Mouse (Mus musculus): ENCODE data around the gene Dlx6. TPM values are rescaled to one million over a fixed set of nuclear protein-coding genes. Genes with fewer than 3 reads are reported as not detected.
A peak's percentile ranks its signal among the peaks of the same experiment; 100 is the strongest.

Gene Dlx6
- total RNA-seq (2021) = 10 to 100 TPM; 15.3 to 17.2 TPM

DNA sequence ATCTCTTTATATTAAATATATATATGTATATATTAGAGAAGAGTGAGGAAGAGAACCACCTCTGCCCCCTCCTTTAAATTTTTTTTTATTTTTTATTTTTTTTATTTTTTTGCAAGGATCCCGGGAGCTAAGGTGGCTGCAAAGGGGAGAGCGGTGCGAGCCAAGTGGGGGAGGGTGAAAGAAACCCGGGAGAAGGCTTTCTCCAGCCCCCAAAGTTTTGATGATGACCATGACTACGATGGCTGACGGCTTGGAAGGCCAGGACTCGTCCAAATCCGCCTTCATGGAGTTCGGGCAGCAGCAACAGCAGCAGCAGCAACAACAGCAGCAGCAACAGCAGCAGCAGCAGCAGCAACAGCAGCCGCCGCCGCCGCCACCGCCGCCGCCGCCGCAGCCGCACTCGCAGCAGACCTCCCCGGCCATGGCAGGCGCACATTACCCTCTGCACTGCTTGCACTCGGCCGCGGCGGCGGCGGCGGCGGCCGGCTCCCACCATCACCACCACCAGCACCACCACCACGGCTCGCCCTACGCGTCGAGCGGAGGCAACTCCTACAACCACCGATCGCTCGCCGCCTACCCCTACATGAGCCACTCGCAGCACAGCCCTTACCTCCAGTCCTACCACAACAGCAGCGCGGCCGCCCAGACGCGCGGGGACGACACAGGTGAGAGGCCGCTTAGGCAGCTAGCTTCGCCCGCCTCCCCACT is at the start of gene Dlx6:
Gene Dlx6, plus strand, starts transcription at position 175 of the 711 bp plus-strand sequence.
- intact Hi-C loops (cut with DNase I) = no loop called here
- no peak for DNase-seq

DNA sequence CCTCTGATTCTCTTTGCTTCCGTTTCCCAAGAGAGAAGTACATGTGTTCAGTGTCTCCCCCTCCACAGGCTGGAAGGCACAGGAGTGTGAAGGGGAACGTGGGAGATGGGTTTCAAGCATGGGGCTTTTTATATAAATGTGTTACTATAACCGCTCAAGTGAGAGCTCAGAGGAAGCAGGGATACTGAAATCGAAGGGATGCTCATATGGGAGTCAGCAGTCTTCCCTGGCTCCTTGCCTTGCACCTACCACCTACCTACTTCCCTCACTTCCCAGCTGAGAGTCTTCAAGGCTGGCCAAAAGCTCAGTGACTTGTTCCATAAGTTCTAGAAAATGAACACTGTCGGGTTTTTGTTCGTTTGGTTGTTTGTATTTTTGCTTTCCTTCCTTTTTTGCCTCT is 46.3 kb upstream of the Dlx6 start:
- no peak for DNase-seq
- intact Hi-C loops (cut with DNase I) = no loop called here

DNA sequence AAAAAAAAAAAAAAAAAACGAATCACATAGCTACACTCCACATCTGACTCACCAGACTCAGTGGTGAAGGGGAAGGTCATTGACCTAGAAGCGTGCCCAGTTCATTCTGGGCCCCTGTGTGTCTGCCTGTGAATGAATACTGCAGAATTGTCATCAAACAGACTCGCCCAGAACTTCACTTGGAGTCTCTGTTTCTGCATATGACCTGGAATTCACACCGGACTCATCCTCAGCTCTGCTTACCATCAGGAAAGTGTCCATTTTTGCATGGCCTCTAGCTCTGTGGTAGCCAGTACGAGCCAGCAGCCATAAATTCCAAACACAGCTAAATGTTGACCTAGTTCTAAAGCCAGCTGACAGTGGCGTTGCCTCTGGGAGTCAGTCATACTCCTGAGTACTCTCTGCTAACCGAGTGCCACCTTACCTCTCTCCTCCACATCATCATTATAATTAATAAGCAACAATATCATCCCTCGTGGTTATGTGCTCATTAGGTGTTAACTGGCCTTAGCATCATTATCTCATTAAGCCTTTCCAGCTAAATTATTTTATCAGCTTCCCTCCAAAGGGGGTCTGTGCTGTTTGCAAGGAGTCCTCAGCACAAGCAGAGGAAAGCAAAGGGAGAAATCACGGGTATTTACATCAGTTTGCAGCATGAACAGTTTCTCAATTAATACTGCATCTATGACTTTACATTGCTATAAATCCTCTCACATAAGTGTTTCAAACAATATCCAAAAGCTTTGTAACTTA is 44.9 kb upstream of the Dlx6 start:
- intact Hi-C loops (cut with DNase I) = no loop called here
- DNase-seq = no peak

DNA sequence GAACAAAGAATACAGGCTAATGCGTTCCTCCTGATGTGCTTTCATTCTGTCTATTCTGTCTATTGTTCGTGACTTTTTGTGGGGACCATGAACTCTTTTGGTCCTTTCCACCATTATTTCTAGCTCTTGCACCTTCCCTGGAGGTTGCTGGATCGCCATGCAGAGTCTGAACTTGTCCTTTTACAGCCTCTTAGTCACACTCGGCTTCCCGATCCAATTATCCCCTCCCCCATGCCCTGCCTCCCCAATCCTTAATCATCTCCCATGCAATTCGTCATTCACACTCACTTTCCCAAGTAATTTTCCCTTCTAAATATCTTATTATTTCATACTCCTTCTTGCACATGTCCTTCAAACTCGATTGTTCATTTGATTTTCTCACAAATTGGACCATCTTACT is 44.0 kb upstream of the Dlx6 start:
- no peak for DNase-seq
- intact Hi-C loops (cut with DNase I) = no loop called here

DNA sequence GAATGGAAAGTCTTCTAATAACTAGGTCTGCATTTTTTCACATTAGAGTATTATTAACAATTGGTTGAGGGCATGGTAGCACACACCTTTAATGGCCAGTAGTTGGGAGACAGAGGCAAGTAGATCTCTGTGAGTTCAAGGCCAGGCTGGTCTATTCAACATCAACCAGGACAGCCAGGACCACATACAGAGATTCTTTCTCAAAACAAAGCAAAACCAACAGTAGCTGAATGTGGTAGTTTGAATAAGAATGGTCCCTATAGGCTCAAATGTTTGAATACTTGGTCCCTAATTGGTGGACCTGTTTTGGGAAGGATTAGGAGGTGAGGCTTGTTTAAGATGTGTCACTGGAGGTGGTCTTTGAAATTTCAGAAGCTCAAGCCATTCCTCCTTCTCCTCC is 37.8 kb upstream of the Dlx6 start:
- intact Hi-C loops (cut with DNase I) = no loop called here
- no peak for DNase-seq

DNA sequence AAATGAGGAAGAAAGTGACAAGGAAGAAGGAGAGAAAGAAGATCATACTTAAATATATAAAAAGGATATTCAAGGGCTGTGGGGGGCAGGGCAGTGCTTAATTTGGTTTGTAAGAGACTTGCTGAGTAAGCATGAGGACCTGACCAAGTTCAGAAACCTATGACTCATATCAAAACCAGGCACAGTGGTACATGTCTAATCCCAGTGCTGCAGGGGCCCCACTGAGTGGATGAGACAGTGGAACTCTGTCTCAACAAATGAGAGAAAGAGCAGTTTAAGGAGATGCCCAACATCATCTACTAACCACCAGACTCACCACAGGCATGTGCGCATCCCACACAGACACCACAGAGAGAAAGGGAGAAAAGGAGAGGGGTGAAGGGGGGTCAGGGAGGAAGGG is 36.3 kb upstream of the Dlx6 start:
- intact Hi-C loops (cut with DNase I) = no loop called here

DNA sequence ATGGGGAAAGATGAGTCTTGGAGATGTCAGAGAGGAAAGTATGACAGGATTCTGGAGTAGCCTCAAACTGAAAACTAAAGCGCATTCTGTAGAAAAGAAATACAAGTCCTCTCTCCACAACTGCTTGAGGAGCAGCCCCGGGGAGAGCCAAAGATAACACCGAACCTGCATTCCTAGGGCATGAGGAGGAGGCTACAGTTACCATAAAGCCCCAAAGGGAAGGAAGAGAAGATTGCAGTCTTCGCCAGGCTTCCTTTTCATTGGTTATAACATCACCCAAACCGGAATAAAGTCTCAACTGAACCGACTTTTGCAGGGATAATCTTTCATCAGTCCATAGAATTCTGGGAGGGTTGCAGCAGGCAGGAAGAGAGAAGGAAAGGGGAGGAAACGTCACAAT is 32.7 kb upstream of the Dlx6 start:
- intact Hi-C loops (cut with DNase I) = no loop called here
- no peak for DNase-seq

More for the DNA sequence above, 36.3 kb upstream of the Dlx6 start:
- DNase-seq = no peak

DNA sequence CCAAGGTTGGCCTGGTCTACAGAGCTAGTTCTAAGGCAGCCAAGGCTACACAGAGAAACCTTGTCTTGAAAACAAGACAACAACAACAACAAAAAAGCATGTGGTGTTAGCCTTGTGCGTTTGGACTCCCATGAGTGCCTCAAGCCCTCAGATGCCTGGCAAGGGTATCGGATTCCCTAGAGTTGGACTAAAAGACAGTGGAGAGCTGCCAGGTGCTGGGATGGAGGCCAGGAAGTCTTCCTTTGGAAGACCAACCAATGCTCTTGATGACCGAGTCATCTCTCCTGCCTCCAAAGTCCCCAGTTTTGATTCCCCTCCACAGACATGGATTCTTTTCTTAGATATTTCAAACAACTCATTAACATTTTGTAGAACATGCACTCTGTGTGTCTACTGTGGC is 29.8 kb upstream of the Dlx6 start:
- intact Hi-C loops (cut with DNase I) = no loop called here
- peak; percentile 17 for DNase-seq

DNA sequence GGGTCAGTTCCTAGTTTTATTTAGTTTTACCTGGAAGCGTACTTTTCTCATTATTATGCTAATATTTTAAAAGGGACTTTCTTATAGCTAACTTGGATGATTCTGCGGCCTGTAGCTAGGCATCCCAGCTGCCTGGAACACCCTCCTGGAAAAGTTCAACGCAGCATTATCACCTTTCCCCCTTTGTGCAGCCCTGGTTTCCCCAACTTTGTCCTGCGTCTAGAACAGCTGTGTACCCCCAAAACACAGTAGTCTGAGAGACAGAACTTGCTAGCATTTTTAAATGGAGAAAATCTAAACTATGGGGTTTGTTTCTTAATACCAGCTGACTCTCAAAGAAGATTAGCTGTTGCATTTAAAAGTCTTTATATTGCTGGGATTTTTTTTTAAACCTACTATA is 14.6 kb upstream of the Dlx6 start:
- intact Hi-C loops (cut with DNase I) = no loop called here

DNA sequence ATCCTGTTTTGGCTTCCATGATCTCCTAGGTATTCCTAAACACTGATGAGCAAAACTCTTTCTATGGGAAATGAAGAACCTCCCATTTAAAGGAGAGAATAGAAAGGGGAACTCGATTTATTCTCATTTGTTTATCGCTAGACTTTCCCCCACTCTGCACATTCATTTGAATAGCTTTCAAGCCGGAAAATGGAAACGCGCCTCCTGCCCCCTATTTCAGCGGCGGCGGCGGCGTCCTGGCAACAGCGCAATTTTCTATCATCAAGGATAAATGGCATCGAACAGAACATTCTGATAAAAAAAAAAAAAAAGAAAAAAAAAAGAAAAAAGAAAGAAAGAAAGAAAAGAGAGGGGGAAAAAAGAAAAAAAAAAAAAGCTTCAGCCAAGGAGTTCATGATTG is 13.4 kb upstream of the Dlx6 start:
- intact Hi-C loops (cut with DNase I) = no loop called here
- DNase-seq = no peak

More for the DNA sequence above, 14.6 kb upstream of the Dlx6 start:
- no peak for DNase-seq

DNA sequence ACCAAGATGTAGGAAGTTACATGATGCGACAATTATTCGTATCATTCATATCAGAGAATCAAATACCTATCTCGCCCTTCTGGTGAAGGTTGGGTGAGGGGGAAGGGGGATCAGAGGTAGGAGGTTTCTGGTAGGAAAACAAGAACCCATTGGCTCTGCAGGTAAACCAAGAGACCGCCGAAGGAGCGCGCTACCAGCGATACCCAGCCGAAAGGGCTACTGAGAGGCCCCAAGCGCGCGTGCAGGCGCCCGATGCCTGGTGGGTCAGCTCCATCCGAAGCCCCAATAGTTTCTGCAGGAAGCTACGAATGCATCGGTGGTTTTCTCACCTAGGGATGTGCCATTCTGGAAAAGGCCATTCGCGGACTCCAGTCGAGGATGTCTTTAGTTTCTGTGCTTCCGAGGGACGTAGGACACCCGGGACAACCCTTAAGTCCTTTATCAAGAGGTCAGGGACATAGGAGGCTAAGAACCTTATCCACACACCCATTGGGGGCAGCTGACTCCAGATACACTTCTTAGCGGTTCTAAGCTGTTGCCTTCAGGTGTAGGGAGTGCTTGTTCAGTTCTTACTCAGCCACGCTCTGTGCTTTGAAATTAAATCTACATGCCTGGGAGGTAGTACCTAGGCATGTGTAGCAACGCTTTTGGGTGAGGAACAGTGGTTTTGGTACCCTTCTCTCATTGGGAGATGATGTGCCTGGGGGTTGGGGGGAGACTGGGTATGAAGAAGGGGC is 12.6 kb upstream of the Dlx6 start:
- DNase-seq = no peak
- intact Hi-C loops (cut with DNase I) = no loop called here

DNA sequence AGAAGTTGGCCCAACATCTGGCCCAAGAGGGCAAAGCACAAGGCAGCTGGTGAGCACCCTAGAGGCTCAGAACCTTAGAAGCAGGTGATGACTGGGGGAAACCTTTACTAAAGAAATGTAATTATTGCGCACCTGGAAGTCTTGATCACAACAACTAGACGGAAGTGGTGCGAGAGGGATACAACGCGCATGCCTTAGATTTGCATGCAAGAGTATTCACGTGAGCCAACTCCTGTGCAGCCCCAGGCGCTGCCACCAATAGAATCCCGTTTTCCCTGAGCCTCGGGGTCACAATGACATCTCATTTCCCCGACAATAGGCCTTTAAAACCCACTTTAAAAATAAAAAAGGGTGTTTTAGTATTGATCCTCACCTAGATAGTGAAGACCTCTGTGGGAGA is 12.0 kb upstream of the Dlx6 start:
- no peak for DNase-seq
- intact Hi-C loops (cut with DNase I) = no loop called here

DNA sequence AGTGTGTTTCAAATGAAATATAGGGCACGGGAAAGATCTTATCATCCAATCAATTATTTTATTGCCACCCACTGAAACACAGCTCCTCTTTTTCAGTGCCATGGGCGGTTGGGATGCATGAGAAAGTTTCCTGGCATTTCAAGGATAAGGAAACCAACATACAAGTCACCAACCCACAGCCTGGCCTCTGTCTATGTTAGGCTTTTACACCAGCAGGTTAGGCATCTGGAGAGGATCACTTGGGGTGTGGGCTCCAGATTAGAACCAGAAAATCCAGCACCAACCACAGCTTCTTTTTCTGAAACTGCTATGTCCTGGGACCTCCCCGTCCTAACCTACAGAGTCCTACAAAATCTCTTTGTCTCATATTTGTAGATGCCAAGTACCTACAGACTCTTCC is 10.2 kb upstream of the Dlx6 start:
- intact Hi-C loops (cut with DNase I) = no loop called here
- no peak for DNase-seq

DNA sequence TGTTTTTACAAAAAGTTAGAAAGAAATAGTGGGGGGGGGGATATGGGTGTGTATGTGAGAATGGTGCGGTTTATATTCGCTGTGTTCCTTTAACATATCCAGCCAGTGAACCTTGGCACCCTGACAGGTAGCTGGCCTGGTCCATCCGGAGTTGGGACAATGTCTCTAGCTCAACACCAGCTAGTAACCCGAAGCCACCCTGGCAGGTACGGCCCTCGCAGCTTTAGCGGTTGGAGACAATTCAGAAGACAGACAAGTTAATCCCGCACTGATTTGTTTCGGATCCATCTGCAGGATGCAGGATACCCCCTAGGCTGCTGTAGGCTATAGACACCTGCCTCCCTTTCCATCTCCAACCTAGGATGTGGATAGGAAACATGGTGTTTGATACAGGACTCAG is 9.0 kb upstream of the Dlx6 start:
- DNase-seq = no peak

DNA sequence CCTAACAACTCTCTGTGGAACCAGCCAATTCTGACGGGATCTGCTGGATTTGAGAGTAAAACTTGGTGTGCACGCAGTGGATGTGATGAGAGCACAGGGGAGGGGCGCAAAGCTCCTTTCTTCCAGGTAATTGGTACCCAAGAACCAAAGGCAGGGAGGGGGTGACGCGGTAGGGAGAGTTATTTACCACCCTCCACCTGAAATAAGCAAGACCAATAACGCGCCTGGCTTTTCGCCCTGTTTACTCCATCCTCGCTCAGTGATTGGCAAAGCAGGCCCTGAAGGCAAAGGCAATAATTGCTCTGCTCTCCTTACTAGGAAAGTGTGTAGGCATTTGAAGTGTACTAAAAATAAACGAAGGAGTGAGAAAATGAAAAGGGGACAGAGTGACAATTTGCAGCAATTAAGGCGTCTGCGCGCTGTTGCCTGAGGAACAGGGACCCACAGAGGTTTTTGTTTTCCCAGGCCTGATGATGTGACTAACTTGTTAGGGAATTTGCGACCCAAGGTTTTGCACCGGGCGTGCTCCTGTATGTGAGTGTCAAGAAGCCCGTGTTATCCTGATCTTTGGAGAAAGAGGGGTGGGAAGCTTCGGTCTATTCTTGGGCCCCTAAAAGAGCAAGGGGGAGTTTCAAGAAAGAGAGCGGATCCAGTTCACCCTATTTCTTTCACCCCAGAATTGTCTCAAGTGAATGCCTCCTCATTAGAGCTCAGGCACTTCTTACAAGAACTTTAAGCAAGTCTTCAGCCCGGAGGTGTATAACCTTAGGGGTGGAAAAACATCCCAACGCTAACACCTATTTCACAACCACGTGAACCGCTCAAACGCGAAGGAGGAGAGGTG is 8.0 kb upstream of the Dlx6 start:
- intact Hi-C loops (cut with DNase I) = no loop called here
- no peak for DNase-seq

More for the DNA sequence above, 9.0 kb upstream of the Dlx6 start:
- intact Hi-C loops (cut with DNase I) = no loop called here

DNA sequence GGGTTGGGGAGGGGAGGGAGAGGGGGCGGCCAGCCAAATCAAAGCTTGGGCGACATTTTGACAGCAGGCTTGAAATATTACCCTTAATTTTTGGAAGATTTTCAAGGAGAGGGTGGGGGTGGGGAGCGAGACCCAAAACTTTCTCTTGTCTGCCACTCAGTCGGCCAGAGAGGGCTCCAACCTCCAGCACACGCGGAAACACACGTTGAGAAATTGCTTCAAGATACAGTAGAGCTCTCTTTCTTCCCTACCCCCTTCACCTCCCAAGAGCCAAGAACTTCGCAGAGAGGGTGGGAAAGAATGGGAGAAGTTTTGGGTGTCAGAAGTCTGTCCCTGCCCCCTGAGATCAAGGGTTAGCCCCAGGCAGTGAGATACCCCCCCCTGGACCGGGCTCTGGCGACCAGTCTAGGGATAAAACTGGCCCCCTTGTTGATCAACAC is 7.4 kb upstream of the Dlx6 start:
- intact Hi-C loops (cut with DNase I) = no loop called here
- no peak for DNase-seq

DNA sequence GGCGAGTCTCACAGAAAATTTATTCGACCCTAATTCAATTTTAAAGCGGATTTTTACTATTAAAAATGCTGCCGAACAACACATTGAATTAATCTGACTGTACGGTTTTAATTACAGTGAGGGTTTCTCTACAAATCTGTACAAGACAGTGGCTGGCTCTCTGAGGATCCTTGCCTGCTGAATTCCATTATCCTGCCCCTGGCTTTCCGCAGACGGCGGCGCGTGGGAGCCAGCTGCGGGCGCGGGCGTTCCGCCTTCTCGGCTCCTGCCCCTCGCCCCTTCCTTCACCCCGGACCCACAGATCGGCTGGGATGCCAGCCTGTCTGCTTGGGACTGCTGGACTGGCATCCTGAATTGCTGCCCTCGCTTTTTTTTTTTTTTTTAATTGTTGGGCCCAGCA is 6.8 kb upstream of the Dlx6 start:
- intact Hi-C loops (cut with DNase I) = no loop called here
- no peak for DNase-seq

DNA sequence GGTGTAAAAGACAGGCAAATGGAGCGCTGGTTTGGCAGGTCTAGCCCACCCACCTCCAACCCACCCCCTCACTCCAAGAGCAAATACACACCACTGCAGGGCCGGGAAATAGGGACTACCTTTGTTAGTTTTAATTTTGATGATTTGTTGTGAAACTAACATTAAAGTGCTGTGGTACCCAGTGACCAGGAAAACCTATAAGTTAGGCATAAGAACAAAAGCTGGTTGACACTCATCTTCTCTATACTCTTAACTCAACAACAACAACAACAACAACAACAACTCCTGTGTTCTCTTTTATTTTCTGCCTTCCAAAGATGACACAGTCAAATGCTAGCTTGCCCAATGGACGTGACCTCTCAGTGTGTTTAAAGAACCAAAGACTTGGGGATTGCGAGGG is 6.3 kb upstream of the Dlx6 start:
- intact Hi-C loops (cut with DNase I) = no loop called here
- no peak for DNase-seq

DNA sequence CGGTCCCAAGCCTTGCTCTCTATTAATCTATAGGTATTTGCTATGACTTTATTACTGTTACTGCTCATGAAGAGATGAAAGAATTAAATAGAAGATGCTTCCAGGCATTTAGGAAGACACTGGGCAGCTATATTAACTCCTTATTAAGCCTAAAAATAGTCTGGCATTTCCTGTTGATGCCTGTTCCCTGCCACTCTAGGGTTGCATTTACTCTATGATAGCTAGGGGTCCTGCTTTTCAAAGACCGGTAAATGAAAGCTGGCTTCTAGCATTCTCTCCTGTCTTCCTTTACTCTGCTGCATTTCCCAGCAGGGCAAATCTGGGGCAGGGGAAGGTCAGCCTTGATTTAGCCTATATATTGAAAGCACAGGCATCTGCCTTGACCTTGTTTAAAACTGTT is 5.4 kb upstream of the Dlx6 start:
- no peak for DNase-seq
- intact Hi-C loops (cut with DNase I) = no loop called here

DNA sequence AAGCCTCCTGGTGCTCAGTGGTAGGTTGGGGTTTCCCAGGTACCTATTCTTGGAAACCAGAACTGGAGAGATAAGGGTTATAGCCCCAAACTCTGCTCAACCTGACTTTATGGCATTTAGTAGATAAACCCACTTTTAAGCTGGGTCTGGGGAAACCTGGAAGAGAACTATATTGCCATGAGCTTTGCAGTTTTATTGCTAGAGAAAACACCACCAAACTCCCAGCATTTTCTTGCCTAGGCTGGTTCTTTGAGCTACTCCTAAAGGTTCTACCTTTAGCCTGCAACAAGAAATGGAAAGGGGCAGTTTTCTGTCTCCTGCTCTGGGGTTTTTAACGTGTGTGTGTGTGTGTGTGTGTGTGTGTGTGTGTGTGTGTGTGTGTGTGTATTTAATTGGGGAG is 4.6 kb upstream of the Dlx6 start:
- no peak for DNase-seq
- intact Hi-C loops (cut with DNase I) = no loop called here

Data from left cerebral cortex, postnatal 4 days (tissue).